21 mouse cellular contexts compared by ENCODE assay signal in genomic region chr15:38129330-38129729, GRCm38 (mm10).
DNase-seq lines count a peak whose midpoint lies in the region; ATAC-seq and TF ChIP-seq lines count a peak whose summit lies in the region.
"Had no signal": no experiment of that assay in that cellular context is flagged by ENCODE, and none has a peak within 500 bp of the region (broad histone marks: within the 10 kb centered on the region; RNA-seq: fewer than 3 reads in every experiment).

No protein-coding gene starts in this region.

- peak; percentile 22 to 27 for DNase-seq in left cerebral cortex, adult 18-20 months (ENCODE audit: low spot score in 2 of 2)
- DNase-seq in left cerebral cortex, adult 11 months (ENCODE audit: low spot score), result no peak
- peak; percentile 22 for DNase-seq in testis, postnatal 10 days (ENCODE audit: low spot score)
- DNase-seq in testis, postnatal 14 days (ENCODE audit: low spot score), result no peak
- DNase-seq in lung, postnatal 0 days (ENCODE audit: low spot score), result no peak
- DNase-seq in layer of hippocampus, adult 9-10 months (ENCODE audit: low spot score), result no peak
- DNase-seq: adrenal gland, postnatal 10 days; cerebellum, adult 2 months; heart, postnatal 36 days; kidney, adult 8-10 months; kidney, postnatal 25 days; lung, postnatal 14 days; spleen, adult 18-20 months had no signal

- TF ChIP-seq EP300 in lung, postnatal 0 days (IDR thresholded peaks at IDR 0.05), result no peak

- H3K9ac ChIP-seq in lung, postnatal 0 days (replicated peaks; ENCODE audit: low read depth), result no peak overlapping the region
- H3K9ac ChIP-seq: forebrain, embryonic 15.5 days; heart, embryonic 13.5 days; liver, embryonic 15.5 days; neural tube, embryonic 13.5 days had no signal

- H3K27me3 ChIP-seq in lung, postnatal 0 days (replicated peaks; ENCODE audit: insufficient read depth, low read length), result no peaks in the 10 kb centered on the region
- H3K27me3 ChIP-seq: forebrain, embryonic 15.5 days; heart, embryonic 13.5 days; liver, embryonic 15.5 days; neural tube, embryonic 13.5 days had no signal

- no peak overlapping the region for H3K4me3 ChIP-seq in embryonic fibroblast, embryonic 13.5 days (ENCODE audit: insufficient read depth, low read length)
- H3K4me3 ChIP-seq in lung, postnatal 0 days (ENCODE audit: low read depth, low read length), result no peak overlapping the region
- H3K4me3 ChIP-seq: embryonic facial prominence, embryonic 10.5 days; erythroblast, embryonic 14.5 days; forebrain, embryonic 15.5 days; heart, embryonic 13.5 days; liver, embryonic 15.5 days; neural tube, embryonic 13.5 days had no signal

- peak overlapping the region; percentile 25; the same call in 1 of the 2 replicates for H3K27ac ChIP-seq in embryonic fibroblast, embryonic 13.5 days (ENCODE audit: insufficient read depth, low read length)
- no peak overlapping the region for H3K27ac ChIP-seq in lung, postnatal 0 days (ENCODE audit: low read length)
- H3K27ac ChIP-seq: embryonic facial prominence, embryonic 10.5 days; forebrain, embryonic 15.5 days; heart, embryonic 13.5 days; liver, embryonic 15.5 days; neural tube, embryonic 13.5 days had no signal

- H3K4me2 ChIP-seq in lung, postnatal 0 days (replicated peaks; ENCODE audit: low read depth, low read length), result no peak overlapping the region
- H3K4me2 ChIP-seq: forebrain, embryonic 15.5 days; heart, embryonic 13.5 days; liver, embryonic 15.5 days; neural tube, embryonic 13.5 days had no signal

- no peak for TF ChIP-seq CTCF in embryonic fibroblast, embryonic 13.5 days (IDR thresholded peaks at IDR 0.05; ENCODE audit: borderline replicate concordance, insufficient read depth, low read length)
- no peak for TF ChIP-seq CTCF in lung, postnatal 0 days (IDR thresholded peaks at IDR 0.05)

- 84% methylated on average over 7 of the region's 7 CpGs for WGBS in lung, postnatal 0 days

- no peaks in the 10 kb centered on the region for H3K9me3 ChIP-seq in lung, postnatal 0 days (ENCODE audit: low read length)
- H3K9me3 ChIP-seq: embryonic facial prominence, embryonic 10.5 days; forebrain, embryonic 15.5 days; heart, embryonic 13.5 days; liver, embryonic 15.5 days; neural tube, embryonic 13.5 days had no signal

- ATAC-seq in lung, postnatal 0 days, result no peak
- ATAC-seq: forebrain, embryonic 15.5 days; hindbrain, embryonic 16.5 days had no signal

- no peaks in the 10 kb centered on the region for H3K4me1 ChIP-seq in embryonic fibroblast, embryonic 13.5 days (ENCODE audit: control insufficient read depth, insufficient read depth, low read length)
- H3K4me1 ChIP-seq in lung, postnatal 0 days (ENCODE audit: insufficient read depth, low read depth, low read length), result no peaks in the 10 kb centered on the region
- H3K4me1 ChIP-seq: embryonic facial prominence, embryonic 10.5 days; forebrain, embryonic 15.5 days; heart, embryonic 13.5 days; neural tube, embryonic 13.5 days had no signal

- no peak for TF ChIP-seq POLR2A in embryonic fibroblast, embryonic 13.5 days (IDR thresholded peaks at IDR 0.05; ENCODE audit: low read depth, low read length)

- H3K36me3 ChIP-seq in lung, postnatal 0 days (ENCODE audit: insufficient read depth, low read length), result no peaks in the 10 kb centered on the region
- H3K36me3 ChIP-seq: embryonic facial prominence, embryonic 10.5 days; forebrain, embryonic 15.5 days; heart, embryonic 13.5 days; liver, embryonic 15.5 days; neural tube, embryonic 13.5 days had no signal

Comparison
In these comparisons a context has a peak if more than half of its experiments do, and no peak if none do; other contexts are left out.
1. DNase-seq: peak in left cerebral cortex, adult 18-20 months (2 of 2) and testis, postnatal 10 days (single experiment); none in left cerebral cortex, adult 11 months (single experiment), testis, postnatal 14 days (single experiment), lung, postnatal 0 days (single experiment) and layer of hippocampus, adult 9-10 months (single experiment).